Mouse (Mus musculus) T-helper 2 cell (primary cell): ENCODE results near the gene Tceanc2.
"Not testable (repeated sequence)": the region's sequence is repeated elsewhere in the genome, so short reads cannot be mapped to it uniquely, and the experiment has no call there.

Experiments
- in situ Hi-C: fragments of 300-600 bp; cut with MboI, MseI; formaldehyde crosslinking; loops from one replicate; pipeline ENCODE4 v1.15.1; 2025; ENCODE audit warnings: high pct_unique_total_duplicates

The Tceanc2 gene

GRCm38 (mm10) chr4:107127901-107128669 is 50.8 kb downstream of the Tceanc2 start:
- in situ Hi-C loops: no loop called here

DNA sequence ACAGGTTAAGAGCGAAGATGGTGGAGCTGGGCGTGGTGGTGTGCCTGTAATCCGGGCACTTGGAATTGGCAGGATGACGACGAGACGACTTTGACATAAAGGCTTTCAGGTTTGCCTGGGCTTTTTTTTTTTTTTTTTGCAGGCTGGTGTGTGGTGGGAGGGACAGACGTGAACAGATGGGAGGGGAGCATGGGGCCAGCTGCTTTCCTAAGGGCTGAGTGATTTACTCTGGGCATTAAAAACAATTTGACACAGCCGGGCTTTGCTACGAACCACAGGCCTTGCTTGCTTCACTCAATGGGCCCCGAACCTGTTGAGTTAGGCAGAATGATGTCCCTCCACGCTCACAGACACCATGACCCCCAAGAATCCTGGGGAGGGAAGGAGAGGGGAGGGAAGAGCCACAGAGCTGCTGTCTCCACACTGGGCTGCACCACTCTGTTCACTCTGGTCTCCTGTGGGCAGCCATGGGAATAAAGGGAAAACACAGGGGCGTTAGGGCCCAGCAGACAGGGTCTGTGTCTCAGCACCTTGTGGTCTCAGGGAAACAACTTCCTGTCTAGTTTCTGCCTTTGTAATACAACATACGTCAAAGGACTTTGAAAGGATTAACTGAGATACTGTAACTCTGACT is 51.9 kb downstream of the Tceanc2 start:
- in situ Hi-C loops: no loop called here

- in situ Hi-C loops: no loop called here
Measured at GRCm38 (mm10) chr4:107126389-107126788, 52.5 kb downstream of the Tceanc2 start.

- in situ Hi-C loops: no loop called here
Measured at GRCm38 (mm10) chr4:107125101-107125500, 53.8 kb downstream of the Tceanc2 start.

GRCm38 (mm10) chr4:107124376-107124775 is 54.5 kb downstream of the Tceanc2 start:
- in situ Hi-C loops: no loop called here

- in situ Hi-C loops: no loop called here
Measured at GRCm38 (mm10) chr4:107121165-107121943, 57.6 kb downstream of the Tceanc2 start.

GRCm38 (mm10) chr4:107120676-107121075 is 58.2 kb downstream of the Tceanc2 start:
- in situ Hi-C loops: no loop called here

DNA sequence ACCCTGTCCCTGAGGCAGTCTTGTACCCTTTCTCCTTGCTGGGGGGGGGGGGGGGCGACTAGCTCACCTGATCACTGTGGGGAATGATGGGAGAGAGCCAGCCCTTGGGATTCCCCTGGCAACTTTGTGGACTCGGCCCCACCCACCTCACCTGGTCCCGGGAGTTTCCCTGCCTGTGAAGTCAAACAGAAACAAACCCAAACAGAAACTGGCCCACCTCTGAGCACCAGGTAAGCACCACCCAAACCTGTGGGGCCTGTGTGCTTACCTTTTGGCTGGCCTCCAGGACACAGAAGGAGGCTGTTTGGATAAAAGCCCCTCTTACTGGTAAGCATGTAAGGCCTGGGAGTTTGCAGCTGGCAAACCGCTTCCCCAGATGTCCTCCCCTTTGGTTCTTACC is 59.9 kb downstream of the Tceanc2 start:
- in situ Hi-C loops: no loop called here

DNA sequence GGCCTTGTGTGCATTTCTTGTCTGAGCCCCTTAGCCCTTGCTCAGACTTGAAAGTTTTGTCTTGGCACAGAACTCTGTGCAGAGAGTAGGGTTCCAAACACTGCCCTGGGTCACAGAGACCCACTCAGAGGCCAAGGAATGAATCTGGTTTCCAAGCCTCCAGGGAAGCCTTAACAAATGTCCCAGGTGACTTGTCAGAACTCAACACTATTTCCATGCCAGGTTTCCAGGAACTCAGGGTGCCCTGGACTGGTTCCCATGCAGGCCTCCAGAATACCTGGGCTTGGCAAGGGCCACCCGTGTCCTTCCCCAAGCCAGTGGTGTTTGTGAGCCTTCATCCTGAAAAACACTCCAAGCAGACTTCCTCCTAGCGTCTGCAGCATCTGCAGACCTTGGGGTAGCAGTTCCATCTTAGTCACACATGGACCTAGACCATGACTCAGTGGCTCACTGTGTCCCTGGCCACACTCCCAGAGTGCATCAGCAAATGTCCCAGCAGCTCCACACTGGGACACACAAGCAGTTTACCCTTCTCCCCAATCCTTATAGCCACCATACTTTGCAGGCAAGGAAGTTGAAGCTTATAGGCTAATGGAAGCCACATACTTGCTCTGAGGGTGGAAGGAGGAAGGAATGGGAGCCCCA is 61.1 kb downstream of the Tceanc2 start:
- in situ Hi-C loops: no loop called here

DNA sequence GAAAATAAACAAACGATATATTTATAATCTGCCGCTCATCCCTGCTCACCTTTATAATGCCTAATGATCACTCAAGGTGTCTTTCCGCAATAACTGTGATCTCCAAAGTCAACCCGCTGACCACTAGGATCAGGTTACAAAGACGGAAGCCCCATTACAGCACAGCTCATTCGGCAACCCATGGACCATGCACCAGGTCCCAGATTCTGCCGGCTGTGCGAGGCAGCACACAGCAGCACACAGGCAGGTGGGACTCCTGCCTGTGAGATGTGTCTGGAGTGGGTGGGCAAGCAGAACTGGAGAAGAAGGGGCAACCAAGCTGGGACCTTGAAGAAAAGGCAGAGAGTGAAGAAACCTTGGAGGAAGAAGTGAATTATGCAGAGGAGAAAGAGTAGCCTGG is 64.6 kb downstream of the Tceanc2 start:
- in situ Hi-C loops: no loop called here

GRCm38 (mm10) chr4:107109181-107109580 is 69.7 kb downstream of the Tceanc2 start:
- in situ Hi-C loops: not testable (repeated sequence)

DNA sequence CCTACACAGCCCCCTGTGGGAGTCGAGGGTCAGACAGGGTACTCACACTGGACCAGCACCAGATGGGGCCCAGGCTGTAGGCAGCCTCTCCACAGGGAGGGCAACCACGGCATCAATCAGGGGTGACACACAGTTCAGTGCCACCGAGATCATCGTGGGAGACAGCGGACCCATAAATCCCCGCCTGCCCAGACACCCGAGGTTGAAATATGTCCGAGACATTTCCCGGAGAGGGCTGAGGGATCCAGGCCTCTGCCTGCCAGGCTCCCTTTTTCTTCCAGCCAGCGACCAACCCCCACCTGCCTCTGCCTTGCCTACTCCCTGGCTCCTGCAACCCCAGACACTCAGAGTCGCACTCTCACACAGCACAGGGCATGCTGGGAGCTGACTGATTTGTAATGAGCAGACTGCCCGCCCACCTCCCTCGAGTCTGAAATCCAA is 70.6 kb downstream of the Tceanc2 start:
- in situ Hi-C loops: no loop called here

GRCm38 (mm10) chr4:107106777-107107176 is 72.1 kb downstream of the Tceanc2 start:
- in situ Hi-C loops: no loop called here

DNA sequence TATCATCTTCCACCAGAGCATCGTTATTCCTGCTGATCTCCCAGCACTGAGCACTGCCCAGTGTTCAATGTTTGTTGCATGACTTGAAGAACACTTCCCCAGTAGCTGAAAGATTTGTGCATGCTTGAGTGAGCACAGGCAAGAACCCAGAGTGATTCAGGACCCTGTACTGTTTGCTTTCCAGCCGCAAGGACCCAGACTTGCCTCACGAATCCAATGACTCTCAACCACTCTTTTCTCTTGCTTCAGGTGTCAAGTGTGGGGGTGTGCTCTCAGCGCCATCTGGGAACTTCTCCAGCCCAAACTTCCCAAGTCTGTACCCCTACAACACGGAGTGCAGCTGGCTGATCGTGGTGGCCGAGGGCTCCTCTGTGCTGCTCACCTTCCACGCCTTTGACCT is 76.7 kb downstream of the Tceanc2 start:
- in situ Hi-C loops: no loop called here

DNA sequence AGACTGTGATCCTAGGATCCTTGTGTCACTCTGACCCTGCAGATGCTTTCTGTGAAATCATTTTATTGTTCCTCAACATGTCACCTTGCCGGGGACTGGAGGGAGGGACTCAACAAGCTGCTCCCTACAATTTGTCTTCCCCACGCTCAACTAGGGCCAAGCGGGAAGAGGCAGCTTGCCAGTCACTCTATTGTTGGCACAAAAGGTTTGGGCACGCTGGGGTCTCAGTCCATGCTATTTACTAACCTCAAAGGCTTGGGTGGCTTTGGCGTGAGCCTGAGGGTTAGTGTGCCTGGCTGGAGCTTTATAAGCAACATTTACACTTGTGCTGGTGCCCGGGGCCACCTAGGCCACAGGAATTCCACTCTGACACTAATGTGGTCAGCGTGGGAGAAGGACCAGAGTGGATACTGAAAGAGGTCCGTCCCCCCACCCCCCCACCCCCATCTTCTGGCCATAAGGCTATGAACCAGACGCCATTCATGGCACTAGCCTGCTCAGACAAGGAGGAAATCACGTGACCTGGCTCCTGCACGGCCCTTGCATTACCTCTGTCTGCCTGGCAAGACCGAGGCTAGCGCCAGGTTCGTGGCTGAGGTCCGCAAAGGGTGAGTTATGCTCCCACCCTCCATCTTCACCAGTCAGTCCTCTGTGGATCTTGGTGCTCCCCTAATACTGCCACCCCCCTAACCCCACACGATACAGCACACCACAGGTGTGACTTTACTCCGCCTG is 80.0 kb downstream of the Tceanc2 start:
- in situ Hi-C loops: no loop called here

DNA sequence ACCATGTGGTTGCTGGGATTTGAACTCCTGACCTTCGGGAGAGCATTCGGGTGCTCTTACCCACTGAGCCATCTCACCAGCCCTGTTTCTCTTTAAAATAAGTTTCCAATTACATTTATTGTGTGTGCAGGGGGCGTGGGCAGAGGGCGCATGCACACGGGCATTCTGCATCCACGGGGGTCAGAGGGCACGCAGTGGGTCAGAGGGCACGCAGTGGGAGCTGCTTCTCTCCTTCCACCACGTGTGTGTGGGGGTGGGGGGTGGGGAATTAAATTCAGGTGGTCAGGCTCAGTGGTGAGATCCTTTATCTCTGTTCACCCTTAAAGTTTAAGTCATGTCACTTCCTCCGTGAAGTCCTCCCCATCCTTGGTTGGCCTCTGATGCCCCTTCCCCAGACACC is 80.5 kb downstream of the Tceanc2 start:
- in situ Hi-C loops: no loop called here

DNA sequence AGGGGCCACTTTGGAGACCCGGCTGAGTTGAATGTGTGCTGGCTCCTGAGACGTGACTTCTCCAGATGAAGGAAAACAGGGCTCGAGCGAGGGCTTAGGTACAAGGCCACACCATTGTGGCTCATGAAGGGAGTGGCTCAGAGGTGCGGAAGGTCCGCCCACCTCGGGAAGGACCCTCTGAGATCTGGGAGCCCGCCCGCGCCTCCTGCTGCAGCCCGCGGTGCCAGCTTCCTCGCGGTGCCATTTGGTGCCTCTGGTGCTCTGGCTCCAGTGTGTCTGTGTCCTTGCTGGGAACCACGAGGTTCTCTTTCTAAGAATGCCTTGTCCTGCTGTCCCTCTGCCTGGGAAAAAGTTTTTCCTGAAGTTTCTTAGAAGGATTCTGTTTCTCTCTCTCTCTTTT is 81.0 kb downstream of the Tceanc2 start:
- in situ Hi-C loops: no loop called here

DNA sequence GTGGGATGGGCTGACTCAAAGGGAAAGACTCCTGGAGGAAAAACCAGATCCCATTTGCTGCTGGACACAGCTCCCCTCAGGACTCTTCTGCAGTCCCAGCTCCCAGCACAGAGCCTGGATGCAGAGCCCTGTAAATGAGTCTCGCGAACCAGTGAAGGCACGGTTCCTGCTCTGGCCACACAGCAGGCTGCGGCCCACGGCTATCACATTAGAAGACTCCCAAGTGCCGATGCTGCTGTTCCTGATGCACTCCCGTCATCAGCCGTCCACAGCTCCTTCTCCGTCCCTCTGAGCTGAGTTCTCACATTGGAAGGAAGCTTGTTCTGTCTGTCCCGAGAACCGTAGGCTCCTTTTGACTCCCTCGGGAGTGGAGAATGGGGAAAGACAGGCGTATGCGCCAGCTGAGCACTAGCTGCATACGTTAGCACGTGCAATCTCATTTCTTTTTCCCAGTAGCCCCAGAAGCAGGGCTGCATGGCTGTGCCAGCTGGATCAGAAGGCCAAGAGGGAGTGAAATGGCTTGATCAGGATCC is 82.0 kb downstream of the Tceanc2 start, which contains the start of gene Cdcp2:
Gene Cdcp2 (plus strand): TSS at position 51 of the 533 bp plus-strand sequence.
- in situ Hi-C loops: no loop called here

GRCm38 (mm10) chr4:107096043-107096442 is 82.9 kb downstream of the Tceanc2 start:
- in situ Hi-C loops: no loop called here

GRCm38 (mm10) chr4:107094484-107095187 is 84.3 kb downstream of the Tceanc2 start:
- in situ Hi-C loops: no loop called here
